Mouse (Mus musculus) midbrain, postnatal 0 days (tissue): Measurements from ENCODE around the gene Arhgap31. TPM values are rescaled to one million over a fixed set of nuclear protein-coding genes. Genes with fewer than 3 reads are reported as not detected.

Experiments used
- ATAC-seq: fragments of 200-750 bp; cut with Nextera tagmentation; 2 replicates; pipeline ENCODE4 v1.8.0; 2017; ENCODE audit warnings: moderate number of reproducible peaks, mild to moderate bottlenecking, moderate TSS enrichment, moderate library complexity; ENCODE audit not compliant: low FRiP score
- DNase-seq: peaks from one replicate; pipeline ENCODE4 v3.0.0-alpha.2; 2015; ENCODE audit warnings: low spot score
- H3K27ac ChIP-seq: fragments of 300-500 bp; sonication (generic); 2 replicates; pipeline ENCODE4 v1.5.1; 2014; ENCODE audit warnings: low read depth, mild to moderate bottlenecking, low read length, mixed read lengths
- H3K27me3 ChIP-seq: fragments of 300-500 bp; sonication (generic); 2 replicates; pipeline ENCODE4 v1.6.1; 2014; ENCODE audit warnings: low read length, control low read depth, mixed read lengths; ENCODE audit not compliant: insufficient read depth
- H3K36me3 ChIP-seq: fragments of 300-500 bp; sonication (generic); 2 replicates; pipeline ENCODE4 v1.6.1; 2014; ENCODE audit warnings: low read length, control low read depth, mixed read lengths; ENCODE audit not compliant: insufficient read depth
- H3K4me1 ChIP-seq: fragments of 300-500 bp; sonication (generic); 2 replicates; pipeline ENCODE4 v1.6.1; 2014; ENCODE audit warnings: mild to moderate bottlenecking, control low read depth, antibody characterized with exemption, low read length, mixed read lengths; ENCODE audit not compliant: insufficient read depth
- H3K4me2 ChIP-seq: fragments of 300-500 bp; sonication (generic); 2 replicates; pipeline ENCODE4 v1.6.1; 2014; ENCODE audit warnings: low read depth, mild to moderate bottlenecking, low read length, mixed read lengths; ENCODE audit not compliant: poor library complexity, severe bottlenecking
- H3K4me3 ChIP-seq: fragments of 300-500 bp; sonication (generic); 2 replicates; pipeline ENCODE4 v1.5.1; 2014; ENCODE audit warnings: low read depth, mild to moderate bottlenecking, low read length, moderate library complexity
- H3K9ac ChIP-seq: fragments of 300-500 bp; sonication (generic); replicated peaks from 2 replicates; pipeline ENCODE4 v1.6.1; 2014; ENCODE audit warnings: mild to moderate bottlenecking, low read length, moderate library complexity, mixed read lengths; ENCODE audit not compliant: poor library complexity, severe bottlenecking
- H3K9me3 ChIP-seq: fragments of 300-500 bp; sonication (generic); 2 replicates; pipeline ENCODE4 v1.6.1; 2016; ENCODE audit warnings: low read length, control low read depth
- CTCF ChIP-seq: IDR thresholded peaks from 2 replicates; pipeline ENCODE4 v1.5.1; 2016; ENCODE audit warnings: antibody characterized with exemption, mild to moderate bottlenecking
- WGBS: fragments of 180-500 bp; shearing (Covaris S2); extraction: QIAGEN DNeasy Blood & Tissue Kit; methylation state at CpG from one replicate; pipeline ENCODE4 v1.1.7; 2014; 5-methylcytosine and 5-hydroxymethylcytosine counted together
- polyA plus RNA-seq: library from polyadenylated mRNA; unstranded; fragments of >200 nt; fragmentation: Nextera tagmentation; extraction: Ambion mirVana; gene quantifications from 2 replicates; pipeline ENCODE4 v1.2.1, GENCODE M21; 2015
- total RNA-seq: library from RNA; depleted of rRNA; stranded (reverse); fragments of >200 nt; gene quantifications from 2 replicates; pipeline ENCODE4 v1.2.3, GENCODE M21; 2014

Arhgap31 gene
- total and polyA plus RNA-seq, 2 experiments from 2014 or later: 3.2 to 10.0 TPM

- no peak for TF ChIP-seq CTCF
- DNase-seq (no peak), ATAC-seq (no peak)
- Histone ChIP-seq H3K4me3 (no peak overlapping the region), H3K9me3 (no peaks in the 10 kb centered on the region), H3K36me3 (no peaks in the 10 kb centered on the region), H3K4me2 (no peak overlapping the region), H3K27me3 (no peaks in the 10 kb centered on the region), H3K9ac (no peak overlapping the region), H3K4me1 (no peaks in the 10 kb centered on the region), H3K27ac (no peak overlapping the region)
- 83% methylated on average over 9 of the region's 9 CpGs for whole genome bisulfite sequencing
Measured at GRCm38 (mm10) chr16:38648783-38649430, 64.2 kb downstream of the Arhgap31 start.

- H3K36me3 ChIP-seq: no peaks in the 10 kb centered on the region
- H3K27me3 ChIP-seq: no peaks in the 10 kb centered on the region
- ATAC-seq: no peak
- TF ChIP-seq CTCF: no peak
- H3K27ac ChIP-seq: no peak overlapping the region
- H3K4me3 ChIP-seq: no peak overlapping the region
- H3K4me1 ChIP-seq: no peaks in the 10 kb centered on the region
- DNase-seq: no peak
- 89% methylated on average over 5 of the region's 5 CpGs for WGBS
- no peak overlapping the region for H3K9ac ChIP-seq
- no peaks in the 10 kb centered on the region for H3K9me3 ChIP-seq
- no peak overlapping the region for H3K4me2 ChIP-seq
Measured at GRCm38 (mm10) chr16:38648155-38648554, 64.9 kb downstream of the Arhgap31 start.

GRCm38 (mm10) chr16:38644455-38644854 lies 68.6 kb downstream of the Arhgap31 start:
- Histone ChIP-seq H3K4me1 (no peaks in the 10 kb centered on the region), H3K27ac (no peak overlapping the region), H3K9me3 (no peaks in the 10 kb centered on the region), H3K27me3 (no peaks in the 10 kb centered on the region), H3K36me3 (no peaks in the 10 kb centered on the region), H3K4me3 (no peak overlapping the region), H3K4me2 (no peak overlapping the region), H3K9ac (no peak overlapping the region)
- ATAC-seq (no peak), DNase-seq (no peak)
- 83% methylated on average over 2 of the region's 2 CpGs for WGBS
- TF ChIP-seq CTCF: no peak

- Histone ChIP-seq H3K4me1 (no peaks in the 10 kb centered on the region), H3K27ac (no peak overlapping the region), H3K9me3 (no peaks in the 10 kb centered on the region), H3K27me3 (no peaks in the 10 kb centered on the region), H3K4me2 (no peak overlapping the region), H3K9ac (no peak overlapping the region), H3K36me3 (no peaks in the 10 kb centered on the region), H3K4me3 (no peak overlapping the region)
- WGBS: 81% methylated on average over 10 of the region's 10 CpGs
- ATAC-seq (no peak), DNase-seq (no peak)
- no peak for TF ChIP-seq CTCF
Measured at GRCm38 (mm10) chr16:38637085-38637484, 76.0 kb downstream of the Arhgap31 start.

- DNase-seq (no peak), ATAC-seq (no peak)
- 76% methylated on average over 9 of the region's 9 CpGs for WGBS
- no peaks in the 10 kb centered on the region for H3K36me3 ChIP-seq
- no peaks in the 10 kb centered on the region for H3K4me1 ChIP-seq
- no peak overlapping the region for H3K4me2 ChIP-seq
- H3K9ac ChIP-seq: no peak overlapping the region
- no peak for TF ChIP-seq CTCF
- no peak overlapping the region for H3K4me3 ChIP-seq
- no peak overlapping the region for H3K27ac ChIP-seq
- H3K27me3 ChIP-seq: no peaks in the 10 kb centered on the region
- no peaks in the 10 kb centered on the region for H3K9me3 ChIP-seq
Measured at GRCm38 (mm10) chr16:38636682-38637081, 76.4 kb downstream of the Arhgap31 start.

GRCm38 (mm10) chr16:38635833-38636390 lies 77.2 kb downstream of the Arhgap31 start:
- Histone ChIP-seq H3K4me3 (no peak overlapping the region), H3K9me3 (no peaks in the 10 kb centered on the region), H3K36me3 (no peaks in the 10 kb centered on the region), H3K27ac (no peak overlapping the region), H3K4me1 (no peaks in the 10 kb centered on the region), H3K4me2 (no peak overlapping the region), H3K9ac (no peak overlapping the region), H3K27me3 (no peaks in the 10 kb centered on the region)
- ATAC-seq: no peak
- WGBS: 73% methylated on average over 8 of the region's 8 CpGs
- no peak for DNase-seq
- TF ChIP-seq CTCF: no peak
